Mouse (Mus musculus): ENCODE data around the gene Olfr591.
"Not testable (repeated sequence)": the region's sequence is repeated elsewhere in the genome, so short reads cannot be mapped to it uniquely, and the experiment has no call there.

Gene Olfr591

DNA sequence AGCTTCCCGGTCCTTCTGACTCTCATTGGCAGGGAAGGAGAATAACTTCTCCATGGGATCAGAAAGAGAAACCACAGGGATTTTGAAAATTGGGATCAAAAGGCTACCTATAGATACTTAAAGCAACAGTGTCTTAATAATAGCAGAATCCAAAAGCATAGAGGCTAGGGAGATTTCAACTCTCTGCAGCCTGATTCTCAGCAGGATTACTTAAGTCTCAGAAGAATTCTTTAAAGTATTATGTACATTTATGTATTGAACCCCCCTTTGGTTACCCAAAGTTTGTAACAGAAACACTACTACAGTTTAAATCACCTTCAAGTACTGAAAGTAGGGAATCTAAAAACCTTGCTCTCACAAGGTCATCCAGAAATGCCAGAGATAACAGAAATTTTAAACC lies at the start of gene Olfr591:
TSS of gene Olfr591 (minus strand) at position 101 of the 400 bp plus-strand sequence.
- DNase-seq: no peak

DNA sequence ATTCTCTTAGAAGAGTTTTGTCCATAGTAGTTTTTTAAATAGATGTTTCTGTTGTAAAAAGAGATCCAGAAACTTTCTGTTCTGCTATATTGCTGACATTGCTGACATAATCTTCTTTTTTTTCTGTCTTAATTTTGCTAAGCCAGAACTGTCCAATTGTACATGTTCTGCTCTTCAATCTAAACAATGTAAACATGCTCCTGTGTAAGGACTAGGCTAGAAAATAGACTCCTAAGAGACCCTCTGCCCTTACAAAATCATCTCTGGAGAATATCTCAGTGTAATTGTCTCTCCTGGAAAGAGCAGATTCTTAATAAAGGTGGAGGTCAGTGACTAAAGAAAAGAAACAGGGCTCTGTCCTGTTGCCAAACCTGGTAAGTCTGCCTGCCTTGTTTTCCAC lies 38.6 kb upstream of the Olfr591 start, which contains the start of gene Olfr594:
TSS of gene Olfr594 (plus strand) at position 301 of the 400 bp plus-strand sequence.
- DNase-seq: no peak

DNA sequence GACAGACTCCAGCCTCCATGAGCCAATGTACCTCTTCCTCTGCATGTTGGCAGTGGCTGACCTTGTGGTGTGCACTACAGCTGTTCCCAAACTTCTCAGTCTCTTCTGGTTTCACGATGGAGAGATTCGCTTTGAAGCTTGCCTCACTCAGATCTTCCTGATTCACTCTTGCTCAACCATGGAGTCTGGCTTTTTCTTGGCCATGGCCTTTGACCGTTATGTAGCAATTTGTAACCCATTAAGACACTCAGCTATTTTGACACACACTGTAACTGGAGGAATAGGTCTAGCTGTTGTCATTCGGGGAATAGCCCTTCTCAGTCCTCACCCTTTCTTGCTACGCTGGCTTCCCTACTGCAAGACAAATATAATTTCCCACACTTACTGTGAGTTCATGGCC lies 33.9 kb upstream of the Olfr591 start:
- not testable (repeated sequence) for DNase-seq

DNA sequence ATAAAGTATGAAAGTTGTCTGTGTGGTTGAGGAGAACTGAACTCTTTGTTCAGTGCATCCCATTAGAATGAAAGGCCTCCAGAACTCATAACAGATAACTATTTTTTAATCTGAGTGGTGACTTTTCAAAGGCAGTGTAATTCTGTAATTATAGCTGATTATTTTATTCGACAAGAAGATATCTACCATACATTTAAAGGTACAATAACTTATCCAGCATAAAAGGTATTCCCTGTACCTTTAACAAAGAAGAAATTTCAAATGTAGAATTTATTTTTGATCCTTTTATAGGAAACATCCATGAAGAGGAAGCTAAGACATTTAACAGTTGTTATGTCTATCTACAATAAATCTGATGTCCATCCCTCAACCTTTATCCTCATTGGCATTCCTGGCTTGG lies 33.4 kb upstream of the Olfr591 start, which contains the start of gene Olfr593:
TSS of gene Olfr593 (plus strand) at position 301 of the 400 bp plus-strand sequence.
- DNase-seq: no peak

DNA sequence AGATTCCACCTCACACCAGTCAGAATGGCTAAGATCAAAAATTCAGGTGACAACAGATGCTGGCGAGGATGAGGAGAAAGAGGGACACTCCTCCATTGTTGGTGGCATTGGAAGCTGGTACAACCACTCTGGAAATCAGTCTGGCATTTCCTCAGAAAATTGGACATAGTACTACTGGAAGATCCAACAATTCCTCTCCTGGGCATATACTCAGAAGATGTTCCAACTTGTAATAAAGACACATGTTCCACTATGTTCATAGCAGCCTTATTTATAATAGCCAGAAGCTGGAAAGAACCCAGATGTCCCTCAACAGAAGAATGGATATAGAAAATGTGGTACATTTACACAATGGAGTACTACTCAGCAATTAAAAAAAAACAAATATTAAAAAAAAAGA lies 6.4 kb upstream of the Olfr591 start, which contains the start of gene Olfr592:
TSS of gene Olfr592 (plus strand) at position 301 of the 400 bp plus-strand sequence.
- DNase-seq: not testable (repeated sequence)

DNA sequence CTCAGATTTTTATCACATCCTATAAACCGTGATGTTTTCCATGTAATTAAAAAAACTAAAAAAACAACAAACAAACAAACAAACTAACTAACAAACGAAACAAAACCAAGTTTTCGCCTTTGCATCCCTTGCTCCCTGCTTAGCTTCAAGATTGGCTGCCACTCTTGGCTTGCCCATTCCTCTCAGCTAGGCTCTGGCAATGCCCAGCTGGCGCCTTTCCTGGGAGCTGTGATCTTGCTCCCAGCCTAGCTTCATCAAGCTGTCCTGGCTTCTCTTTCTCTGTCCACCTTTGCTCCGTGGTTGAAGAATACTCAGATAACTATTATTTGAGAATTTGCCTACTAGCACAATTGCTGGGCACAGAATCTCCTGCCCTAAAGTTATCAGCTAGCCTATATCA lies 8.4 kb downstream of the Olfr591 start:
- DNase-seq: no peak

DNA sequence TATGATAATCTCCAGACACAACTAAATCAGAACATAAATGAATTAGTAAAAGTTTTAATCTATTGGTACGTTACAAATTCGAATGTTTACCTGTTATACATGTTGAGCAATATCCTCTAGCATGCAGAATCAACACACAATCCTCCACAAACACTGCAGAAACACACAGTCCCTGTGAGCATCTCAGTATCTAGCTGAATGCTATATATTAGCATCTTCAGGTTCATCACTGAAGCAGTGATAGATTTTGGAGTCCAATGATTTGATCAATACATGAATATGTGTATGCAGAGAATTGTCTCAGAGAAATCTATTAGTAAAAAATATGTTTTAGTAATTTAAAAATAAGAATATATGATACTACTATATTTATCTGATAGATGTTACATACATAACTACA lies 21.9 kb downstream of the Olfr591 start, which contains the start of gene Olfr589:
TSS of gene Olfr589 (minus strand) at position 101 of the 400 bp plus-strand sequence.
- no peak for DNase-seq

DNA sequence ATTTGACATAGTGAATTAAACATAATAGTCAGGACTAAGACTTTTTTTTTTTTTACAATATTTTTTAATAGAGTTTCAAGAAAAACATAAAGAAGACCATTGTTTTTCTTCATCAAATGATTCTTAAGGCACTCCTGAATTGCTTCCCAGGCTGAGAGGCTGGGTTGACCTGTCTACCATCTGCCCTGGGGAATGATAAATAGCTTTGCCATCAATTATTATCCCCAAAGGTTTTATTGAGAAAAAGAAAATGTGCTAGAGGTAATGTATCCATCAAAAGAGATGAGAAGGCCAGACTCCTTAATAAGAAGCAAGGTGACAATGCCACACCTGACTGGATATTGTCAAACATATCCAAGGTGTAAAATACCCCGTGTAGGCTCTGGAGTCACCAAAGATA lies 37.6 kb downstream of the Olfr591 start, which contains the start of gene Olfr588-ps1:
TSS of gene Olfr588-ps1 (plus strand) at position 301 of the 400 bp plus-strand sequence.
- DNase-seq: no peak

DNA sequence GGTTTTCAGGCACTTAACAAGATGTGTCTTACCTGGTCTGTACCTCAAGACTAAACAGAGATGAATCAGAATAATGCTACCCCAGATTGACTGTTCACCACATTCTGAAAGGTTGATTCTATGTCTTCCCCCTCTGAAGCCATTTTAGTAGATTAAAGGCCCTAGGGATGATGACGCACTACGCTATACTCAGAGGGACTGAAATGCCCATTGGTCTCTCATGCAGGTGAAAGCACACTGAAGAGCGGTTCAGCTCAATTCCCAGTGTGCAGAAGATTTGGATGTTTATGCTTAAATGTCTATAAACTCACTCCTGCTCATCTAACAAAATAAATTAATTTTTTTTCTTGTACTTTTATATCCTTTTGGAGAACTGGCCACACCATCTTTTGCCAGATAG lies 52.6 kb downstream of the Olfr591 start, which contains the start of gene Olfr586:
TSS of gene Olfr586 (minus strand) at position 101 of the 400 bp plus-strand sequence.
- DNase-seq: no peak

DNA sequence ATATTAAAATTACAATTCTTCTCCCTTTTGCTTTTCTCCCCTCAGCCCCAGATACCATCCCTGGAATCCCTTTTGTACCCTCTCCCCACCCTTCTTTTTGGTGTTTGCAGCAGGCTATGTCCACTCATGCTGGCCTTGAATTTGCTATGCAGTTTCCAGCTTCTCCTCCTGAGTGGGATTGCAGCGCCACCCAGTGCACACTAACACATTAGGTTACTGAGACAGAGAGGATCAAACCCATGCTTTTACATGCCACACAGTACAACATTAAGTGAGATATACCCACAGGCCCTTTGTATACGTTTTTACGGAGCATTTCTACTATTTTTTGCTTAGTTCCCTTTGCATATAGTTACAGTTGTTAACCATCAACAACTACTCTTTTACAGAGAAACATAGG lies 58.7 kb downstream of the Olfr591 start:
- no peak for DNase-seq

All from spleen, adult 18-20 months (tissue).